Mouse (Mus musculus) neural tube, embryonic 10.5 days (tissue): ENCODE results near the gene Urgcp.

ENCODE experiments used
- DNase-seq: peaks from one replicate; pipeline ENCODE4 v3.0.0-alpha.2; 2017; ENCODE audit warnings: low spot score; ENCODE audit errors: extremely low spot score

The Urgcp gene

DNA sequence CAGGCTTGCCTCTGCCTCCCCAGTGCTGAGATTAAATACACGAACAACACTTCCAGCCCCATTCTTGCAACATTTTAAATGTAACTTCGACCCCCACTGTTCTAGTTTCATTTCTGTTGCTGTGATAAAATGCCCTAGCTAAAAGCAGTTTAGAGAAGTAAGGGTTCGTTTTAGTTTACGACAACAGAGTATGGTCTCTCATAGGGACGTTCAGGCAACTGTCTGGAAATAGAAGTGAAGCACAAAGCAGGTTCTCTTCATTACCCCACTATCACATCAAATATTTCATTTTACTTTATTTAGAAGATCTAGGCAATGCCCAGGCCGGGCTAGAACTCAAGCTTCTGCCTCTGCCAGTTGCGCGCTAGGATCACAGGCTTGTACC is 25.5 kb upstream of the Urgcp start:
- no peak for DNase-seq

DNA sequence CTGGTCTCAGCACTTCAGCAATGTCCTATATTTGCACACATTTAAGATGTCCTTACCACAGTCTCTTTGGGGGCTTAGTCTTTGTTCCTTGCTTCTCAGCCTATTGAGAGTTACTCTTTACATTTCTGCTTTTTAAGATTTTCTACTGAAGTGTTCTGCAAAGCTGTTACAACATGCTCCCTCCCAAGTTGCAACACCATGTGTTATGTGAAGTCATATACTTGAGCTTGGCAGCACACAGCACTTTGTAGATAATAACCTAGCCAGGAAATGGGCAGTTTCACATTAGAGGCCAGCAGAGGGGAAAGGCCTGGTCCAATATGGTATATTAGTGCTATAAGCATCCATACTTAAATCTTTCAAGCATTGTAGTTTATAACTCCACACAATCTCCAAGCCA is 23.6 kb upstream of the Urgcp start:
- DNase-seq = no peak

DNA sequence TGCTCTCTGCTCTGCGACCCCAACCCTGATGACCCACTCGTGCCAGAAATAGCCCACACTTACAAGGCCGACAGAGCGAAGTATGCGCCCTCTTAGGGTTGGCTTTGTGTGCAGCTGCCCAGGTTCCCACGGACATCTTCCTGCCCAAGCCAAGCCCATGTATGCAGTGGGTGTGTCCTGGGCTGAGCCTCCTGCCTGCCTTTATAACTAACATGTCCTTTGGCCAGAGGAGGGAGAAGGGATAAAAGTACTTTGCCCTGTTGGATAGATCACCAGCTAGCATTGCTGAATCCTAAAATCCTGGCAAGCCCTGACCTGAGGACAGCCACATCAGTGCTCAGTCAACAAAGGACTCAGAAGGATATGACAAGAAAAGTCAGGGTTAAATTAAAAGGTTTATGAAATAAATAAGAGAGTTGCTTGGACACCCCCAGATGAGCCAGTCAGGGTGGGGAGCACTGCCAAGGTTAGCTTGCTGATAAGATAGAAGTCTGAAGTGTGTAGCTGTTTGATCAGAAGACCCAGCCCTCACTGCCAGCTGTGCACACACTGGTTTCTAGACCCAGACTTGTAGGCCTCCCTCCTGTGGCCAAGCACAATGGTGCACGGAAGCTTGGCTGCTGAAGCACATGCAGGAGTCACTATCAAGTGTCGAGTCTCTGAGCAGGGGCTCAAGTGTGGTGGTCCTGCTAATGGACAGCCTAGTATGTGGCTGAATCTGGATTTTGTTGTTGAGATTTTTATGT is 20.2 kb upstream of the Urgcp start:
- DNase-seq = no peak

DNA sequence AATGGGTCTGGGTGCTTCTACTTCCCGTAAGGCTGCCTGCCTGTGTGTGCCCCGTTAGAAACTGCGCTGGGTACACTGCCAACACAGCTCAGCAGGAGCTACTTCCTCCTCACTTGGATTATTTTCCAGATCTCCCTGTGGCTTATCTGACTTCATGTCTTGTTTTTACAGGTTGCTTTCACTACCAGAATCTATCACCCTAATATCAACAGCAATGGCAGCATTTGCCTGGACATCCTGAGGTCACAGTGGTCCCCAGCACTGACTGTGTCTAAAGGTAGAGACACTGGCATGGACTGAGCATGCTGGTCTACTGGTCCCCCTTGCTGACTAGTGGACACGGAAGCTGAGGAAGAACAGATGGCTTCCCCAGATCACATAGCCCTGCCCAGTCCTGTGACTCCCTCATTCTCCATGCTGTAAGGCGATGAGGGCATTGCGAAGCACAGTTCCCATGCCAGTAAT is 17.9 kb upstream of the Urgcp start:
- DNase-seq = no peak

DNA sequence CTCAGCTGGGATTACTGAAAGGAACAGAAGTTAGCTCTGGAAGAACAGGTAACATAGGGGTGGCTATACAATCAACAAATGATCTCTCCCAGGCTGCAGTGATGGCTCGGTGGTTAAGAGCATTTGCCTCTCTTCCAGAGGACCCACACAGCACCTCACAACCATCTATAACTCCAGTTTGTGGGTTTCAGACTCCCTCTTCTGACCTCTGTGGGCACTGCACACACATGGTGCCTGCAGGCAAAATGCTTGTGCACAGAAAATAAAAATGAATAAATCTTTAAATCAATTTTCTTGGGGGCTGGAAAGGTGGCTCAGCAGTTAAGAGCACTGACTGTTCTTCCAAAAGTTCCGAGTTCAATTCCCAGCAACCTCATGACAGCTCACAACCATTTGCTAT is 16.3 kb upstream of the Urgcp start:
- no peak for DNase-seq

DNA sequence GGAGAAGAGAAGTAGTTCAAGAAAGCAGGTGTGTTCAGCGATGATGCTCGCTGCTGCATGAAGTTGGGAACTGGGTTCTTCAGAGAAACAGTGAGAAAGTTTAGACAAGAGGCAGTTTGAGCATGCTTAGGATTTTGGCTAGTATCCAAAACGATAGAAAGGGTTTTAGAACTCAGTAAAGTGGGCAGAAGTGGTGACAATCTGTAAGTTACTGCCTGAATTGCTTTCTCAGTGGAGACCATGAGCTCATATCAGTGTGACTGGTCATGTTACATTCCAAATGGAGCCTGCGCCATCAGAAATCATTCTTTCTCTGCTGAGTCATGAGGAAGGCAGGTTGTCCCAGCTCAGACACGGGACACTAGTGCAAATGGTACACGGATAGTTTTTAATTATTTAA is 3.8 kb upstream of the Urgcp start:
- no peak for DNase-seq

DNA sequence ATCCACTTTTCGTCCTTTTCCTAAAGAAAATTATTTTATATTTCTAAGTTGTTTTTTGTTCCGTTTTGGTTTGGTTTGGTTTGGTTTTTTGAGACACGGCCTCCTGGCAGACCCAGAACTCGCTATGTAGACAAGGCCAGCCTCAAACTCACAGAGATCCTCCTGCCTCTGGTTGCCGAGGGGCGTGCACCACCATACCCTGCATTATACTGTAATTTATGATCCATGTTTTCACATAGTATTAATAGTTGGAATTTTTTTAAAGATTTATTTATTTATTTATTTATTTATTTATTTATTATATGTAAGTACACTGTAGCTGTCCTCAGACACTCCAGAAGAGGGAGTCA is 432 bp upstream of the Urgcp start:
- peak; percentile 20 for DNase-seq

DNA sequence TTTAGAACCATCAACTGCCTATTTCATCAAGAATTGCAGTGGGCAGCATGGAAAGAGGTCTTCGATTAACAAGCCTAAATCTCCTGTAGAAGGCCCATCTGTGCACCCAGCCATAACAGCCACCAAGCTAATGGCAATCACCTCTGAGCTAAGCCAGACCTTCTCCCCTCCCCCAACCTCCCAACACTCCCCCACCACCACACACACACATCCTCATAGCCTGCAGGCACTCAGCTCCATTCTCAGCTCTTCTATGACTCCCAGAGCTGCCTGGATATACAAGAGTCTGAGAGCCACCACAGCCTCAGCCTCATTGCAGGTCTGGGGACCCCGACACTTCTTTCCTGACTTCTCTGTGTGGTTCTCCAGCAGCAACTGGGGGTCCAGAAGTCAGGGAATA is 8.4 kb downstream of the Urgcp start:
- no peak for DNase-seq

DNA sequence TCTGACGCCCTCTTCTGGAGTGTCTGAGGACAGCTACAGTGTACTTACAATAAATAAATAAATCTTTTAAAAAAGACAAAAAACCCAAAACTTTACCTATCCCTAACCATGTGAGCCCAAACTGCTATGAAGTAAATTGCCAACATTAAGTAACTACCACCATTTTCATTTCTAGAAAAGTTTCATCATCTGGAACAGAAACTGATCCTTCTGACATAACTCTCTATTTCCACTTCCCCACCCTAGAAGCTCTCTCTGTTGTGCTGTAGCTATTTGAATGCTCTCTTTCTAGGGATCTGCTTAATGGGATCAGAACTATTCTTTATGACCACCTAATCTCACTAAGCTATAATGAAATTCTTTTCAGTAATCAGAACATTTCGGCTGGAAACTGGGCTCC is 17.2 kb downstream of the Urgcp start:
- no peak for DNase-seq

DNA sequence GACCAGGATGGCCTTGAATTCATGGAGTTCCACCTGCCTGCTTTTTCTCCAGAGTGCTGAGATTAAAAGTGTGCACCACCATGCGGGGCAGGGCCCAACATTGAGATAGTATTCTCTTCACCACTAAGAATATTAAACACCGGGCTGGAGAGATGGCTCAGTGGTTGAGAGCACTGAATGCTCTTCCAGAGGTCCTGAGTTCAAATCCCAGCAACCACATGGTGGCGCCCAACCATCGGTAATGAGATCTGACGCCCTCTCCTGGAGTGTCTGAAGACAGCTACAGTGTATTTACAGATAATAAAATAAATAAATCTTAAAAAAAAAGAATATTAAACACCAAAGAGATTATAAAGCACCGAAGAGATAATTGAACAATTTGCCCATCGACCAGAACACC is 20.1 kb downstream of the Urgcp start:
- DNase-seq = no peak

DNA sequence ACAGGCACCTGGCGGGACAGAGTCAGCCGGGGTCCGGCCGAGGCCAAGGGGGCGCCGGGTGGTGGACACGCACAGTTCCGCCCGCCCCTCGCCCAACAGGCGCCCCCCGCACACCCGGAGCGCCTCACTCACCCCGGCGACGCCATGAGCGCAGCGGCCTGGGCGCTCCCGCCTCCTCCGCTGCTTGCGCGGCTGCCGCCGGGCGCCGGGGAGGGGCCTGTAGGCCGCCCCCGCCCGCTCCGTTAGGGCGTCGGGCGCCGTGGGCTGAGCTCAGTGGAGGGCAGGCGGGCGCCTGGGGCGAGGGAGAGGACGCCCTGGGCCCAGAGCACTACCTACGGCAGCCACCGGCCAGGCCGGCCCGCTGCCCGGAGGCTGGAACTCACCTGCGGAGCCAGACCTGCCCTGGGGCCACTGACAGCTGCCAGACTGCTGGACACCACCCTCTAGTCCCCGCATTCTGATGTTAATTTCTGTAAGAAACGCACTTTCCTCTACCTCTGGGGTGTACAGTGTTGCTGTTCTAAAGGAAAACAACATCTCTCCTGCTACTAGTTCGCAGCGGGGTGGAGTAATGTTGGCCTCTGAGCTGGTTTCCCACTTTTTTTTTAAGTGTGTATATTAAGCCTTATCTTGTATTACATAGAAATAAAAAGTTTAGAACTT is 21.1 kb downstream of the Urgcp start:
- peak; percentile 69 for DNase-seq

DNA sequence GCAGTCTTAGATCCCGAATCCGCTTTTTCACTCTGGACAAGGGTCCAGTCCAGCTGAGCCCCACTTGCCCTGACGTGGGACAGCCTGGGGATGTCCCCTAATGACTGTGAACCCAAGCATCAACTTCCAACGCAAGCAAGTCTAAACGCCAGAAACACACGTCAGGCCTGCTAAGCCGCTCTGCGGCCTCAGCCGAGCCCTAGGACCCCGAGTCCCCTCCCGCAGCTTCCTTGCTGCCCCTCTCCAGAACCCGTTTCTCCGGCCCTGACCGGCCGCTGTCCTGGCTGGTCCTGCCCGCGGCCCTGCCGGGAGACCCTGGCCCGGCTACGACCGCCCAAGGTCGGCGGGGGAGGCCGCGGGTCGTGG is 21.6 kb downstream of the Urgcp start:
- DNase-seq = peak; percentile 68

DNA sequence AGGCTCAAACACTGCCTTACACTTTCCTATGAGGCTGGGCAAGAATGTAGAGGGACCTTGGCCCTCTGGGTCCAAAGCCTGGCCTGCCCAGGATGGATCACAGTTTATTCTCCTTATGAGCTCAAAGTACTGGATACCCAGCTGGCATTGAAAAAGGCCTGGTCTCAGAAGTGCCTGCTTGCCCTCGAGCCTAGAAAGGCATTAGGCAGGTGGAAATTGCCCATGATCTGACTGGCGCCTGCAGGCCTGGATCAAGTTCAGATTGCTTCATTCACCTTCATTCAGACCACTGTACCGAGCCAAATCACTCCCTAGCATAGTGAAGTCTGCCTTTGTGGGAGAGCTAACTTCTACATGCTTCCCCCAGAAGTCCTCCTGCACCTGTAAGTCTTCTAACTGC is 22.3 kb downstream of the Urgcp start:
- no peak for DNase-seq

DNA sequence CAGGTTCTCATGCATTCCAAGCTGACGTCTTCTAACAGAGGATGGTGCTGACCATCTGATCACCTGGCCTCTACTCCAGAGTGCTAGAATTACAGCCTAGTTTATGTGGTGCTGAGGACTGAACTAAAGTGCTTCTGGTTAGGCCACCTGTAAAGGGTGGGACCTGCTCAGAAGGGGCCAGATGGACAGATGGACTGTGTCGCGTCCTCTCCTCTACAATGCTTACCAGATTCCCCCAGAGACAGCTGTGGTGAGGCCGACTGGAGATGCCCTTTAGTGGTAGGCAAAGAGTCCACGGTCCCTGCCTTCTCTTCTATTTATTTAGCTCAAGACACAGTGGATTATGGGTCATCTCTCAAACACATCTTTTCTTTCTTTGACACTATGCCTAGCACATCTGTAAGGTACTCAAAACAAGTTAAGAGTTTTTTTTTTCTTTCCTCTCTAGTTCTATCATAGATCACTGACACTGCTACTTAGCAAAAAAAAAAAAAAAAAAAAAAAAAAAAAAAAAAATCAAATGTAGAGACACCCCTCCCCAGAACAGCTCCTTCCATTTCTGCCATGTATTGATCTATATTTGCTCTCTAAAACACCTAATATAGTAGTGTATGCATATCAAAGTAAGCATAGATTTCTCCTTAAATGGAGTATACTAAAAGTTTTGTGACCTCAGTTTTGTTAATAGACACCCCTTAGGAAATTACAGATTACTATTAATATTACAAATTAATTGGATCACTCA is 23.1 kb downstream of the Urgcp start:
- no peak for DNase-seq

DNA sequence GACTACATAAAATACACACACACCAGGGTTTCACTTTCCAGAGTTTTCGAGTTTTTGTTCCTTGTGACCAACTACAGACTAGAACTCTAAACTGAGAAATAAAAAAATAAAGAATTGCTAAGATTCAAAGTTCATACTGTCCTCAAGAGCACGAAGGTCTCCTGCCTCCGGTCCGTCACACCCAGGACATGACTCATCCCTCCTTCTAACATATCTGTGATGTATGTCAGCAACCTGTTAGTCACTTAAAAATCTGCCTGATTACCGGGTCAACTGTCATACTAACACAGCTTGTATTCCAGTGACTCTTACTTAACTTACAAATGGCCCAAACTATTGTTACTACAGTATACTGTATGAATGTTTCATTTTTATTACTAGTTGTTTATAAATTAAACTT is 25.0 kb downstream of the Urgcp start:
- DNase-seq = no peak

DNA sequence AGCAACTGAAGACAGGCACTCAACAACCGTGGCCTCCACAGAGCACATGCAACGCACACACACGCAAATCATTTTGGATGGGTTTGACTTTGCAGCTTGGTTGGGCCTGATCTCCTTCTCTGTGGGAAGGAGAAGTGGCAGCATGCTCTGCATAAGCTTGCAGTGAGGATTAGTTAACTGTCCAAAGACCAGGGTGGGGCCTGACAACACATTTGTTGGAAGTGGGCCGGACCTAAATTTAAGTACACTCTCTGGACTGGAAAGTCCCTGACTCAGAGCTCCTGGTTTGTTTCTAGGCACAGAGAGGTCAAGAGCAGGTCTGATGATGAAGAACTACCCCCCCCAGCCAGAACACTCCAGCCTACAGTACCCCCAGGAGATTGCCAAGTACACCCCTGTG is 27.9 kb downstream of the Urgcp start:
- DNase-seq = no peak

DNA sequence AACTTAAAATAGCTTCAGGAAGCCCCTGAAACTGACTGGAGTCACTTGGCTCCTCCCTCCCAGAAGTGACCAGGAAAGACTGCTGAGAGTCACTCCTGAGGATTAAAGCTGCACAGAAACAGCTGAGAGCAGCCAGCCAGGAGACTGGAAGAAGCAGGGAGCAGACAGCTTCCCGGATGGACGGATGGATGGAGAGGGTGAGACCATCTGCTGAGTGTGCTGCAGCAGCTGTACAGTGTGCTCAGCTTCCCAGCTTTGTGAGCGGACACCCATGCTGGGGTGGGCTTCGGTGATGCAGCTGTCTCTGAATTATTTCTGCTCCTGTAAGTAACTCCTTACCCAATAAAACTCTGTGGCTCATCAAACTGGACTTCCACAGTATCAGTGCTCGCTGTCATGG is 29.8 kb downstream of the Urgcp start:
- no peak for DNase-seq

DNA sequence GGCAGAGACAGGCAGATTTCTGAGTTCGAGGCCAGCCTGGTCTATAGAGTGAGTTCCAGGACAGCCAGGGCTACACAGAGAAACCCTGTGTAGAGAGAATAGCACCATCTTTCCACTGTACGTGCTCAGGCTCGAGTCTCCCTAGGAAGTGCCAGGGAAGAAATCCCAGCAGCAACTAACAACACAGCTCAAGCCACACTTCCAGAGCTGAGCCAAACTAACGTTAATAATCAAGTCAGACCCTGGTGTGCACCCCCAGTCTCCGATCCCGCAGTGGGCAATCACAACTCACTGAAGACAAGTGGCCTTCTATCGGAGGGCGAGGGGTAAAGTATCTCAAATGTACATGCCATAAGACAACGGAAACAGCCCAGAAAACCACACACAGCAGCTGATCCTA is 32.6 kb downstream of the Urgcp start:
- DNase-seq = no peak

DNA sequence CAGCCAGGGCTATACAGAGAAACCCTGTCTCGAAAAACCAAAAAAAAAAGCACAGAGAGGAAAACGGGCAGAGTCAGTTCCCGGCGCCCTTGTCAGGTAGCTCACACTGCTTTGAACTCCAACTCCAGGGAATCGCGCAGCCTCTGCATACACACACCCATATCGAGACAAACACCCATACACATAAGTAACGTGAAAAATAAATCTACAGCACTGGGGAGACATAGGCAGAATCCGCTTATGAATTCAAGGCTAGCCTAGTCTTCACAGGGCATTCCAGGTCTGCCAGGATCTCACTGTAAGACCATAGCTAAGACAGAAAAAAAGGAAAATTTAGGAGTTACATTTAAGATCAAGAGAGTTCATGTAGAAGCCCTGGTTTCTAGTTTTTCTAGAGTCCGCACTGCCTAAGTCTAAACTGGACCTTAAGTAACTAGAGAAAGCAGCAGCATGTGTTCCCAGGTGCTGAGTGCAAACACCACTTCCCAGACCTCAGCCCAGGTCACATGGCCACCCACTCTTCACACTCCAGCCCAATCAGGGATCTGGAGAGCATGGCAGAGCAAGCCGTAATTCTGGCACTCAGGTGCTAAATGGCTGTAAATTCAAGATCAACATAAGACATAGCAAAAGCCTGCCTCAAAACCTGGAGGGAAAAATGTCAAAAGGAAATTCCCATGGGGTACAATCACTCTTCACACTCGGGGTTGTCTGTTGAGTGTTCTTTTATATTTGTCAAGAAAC is 43.4 kb downstream of the Urgcp start:
- no peak for DNase-seq

DNA sequence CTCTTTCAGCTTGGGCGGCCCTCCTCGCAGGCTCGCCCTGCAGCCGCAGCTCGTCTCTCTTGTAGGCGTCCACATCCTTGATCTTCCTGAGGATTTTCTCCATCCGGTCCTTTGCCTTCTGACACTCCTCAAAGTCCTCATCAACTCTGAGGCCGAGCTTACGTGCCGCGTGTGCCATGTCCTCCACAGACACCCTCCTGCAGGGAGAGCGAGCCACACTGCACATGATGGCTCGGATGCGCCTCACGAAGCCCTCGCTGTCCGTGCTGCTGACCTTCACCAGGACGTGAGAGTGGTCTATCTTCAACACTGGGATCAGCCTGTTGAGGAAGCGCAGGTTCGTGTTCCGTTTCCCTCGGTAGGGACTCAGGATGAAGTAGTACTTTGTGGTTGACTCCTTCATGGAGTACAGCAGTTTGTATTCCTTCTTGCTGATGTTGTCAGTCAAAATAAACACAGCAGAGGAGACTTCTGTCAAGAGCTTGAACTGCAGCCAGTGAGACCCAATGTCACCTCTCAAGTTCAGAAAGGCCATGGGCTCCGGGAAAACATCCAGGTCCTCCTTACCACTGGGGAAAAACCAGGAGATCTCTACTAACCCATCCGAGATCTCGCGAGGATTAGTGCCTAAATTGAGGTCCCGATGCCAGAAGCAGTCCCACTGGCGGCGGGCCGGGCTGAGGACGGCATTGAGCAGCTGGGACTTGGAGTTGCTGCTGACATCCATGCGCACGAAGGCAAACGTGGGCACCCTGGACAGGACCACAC is 45.1 kb downstream of the Urgcp start:
- DNase-seq = no peak

DNA sequence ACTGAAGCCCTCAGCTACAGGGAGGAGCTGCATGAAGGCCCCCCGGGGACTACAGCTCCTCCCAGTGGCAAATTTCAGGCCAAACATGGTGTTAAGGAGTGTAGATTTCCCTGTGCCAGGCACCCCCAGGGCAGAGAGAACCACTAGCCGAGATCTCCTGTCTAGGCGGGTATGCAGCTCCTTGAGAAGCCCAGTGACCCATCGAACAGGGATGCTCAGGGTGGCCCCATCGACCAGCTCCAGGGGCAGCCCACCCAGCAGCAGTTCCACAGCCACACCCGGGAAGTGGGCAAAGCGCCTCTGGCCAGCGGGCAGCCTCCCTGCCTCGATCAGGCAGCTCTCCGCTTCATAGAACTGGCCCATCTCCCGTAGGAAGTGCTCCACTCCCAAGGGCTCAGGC is 45.9 kb downstream of the Urgcp start:
- DNase-seq = no peak
